Mouse (Mus musculus): ENCODE data around the gene Itprip.

Gene Itprip

DNA sequence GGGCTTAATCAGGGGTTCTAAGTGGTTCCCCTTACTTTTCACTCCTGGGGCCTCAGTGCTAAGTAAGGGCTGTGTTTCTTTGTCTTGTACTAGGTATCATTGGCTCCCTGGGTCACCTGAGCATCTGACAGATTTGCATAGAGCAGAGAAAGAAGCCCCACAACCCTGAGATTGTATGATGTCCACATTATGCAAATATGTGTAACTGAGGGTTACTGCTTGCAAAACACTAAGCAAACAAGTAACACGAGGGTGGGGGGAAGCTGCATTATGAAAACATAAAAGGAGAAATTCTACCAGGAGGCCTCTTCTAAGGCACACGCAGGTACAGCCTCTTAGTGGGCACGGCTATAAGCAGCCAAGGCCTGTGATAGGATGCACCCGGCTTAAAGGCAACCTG is 3.8 kb downstream of the Itprip start:
- no peak for DNase-seq (ENCODE audit: low spot score in 2 of 2)

DNA sequence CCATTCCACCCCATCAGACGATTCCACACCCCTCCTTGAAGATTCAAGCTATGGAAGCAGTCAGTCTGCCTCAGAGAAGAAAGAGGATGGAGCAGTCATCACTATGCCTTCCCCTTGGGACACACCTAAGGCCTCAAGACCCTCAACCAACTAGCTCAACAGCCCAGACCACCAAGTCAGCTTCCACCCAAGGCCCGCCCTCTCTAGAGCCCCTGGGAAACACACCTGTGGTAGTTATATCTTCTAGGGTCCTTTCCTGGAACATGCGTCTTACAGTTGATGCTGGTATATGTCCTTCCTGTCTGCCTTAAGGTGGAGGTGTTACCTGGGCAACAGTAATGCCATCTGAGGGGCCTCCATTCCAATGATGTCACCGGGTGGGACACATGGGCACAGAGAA is 4.9 kb downstream of the Itprip start:
- no peak for DNase-seq (ENCODE audit: low spot score in 2 of 2)

DNA sequence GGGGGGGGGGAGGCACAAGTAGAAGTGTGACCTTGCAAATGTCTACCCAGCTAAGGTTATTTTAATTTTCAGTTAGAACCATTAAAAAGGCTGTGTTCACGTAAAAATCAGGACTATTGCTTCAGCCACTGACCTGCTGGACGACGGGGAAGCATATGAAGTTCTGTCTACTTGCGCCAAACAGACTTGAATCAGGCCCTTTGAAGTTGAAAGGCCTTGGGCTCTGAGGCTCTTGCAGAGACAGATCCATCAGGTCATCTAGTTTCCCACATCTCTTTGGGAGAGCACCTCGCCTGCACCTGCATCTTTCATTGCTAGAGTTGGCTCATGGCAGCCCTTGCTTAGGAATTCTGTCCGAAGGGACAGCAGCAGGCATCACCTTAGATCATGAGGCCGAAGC is 5.8 kb downstream of the Itprip start:
- DNase-seq (ENCODE audit: low spot score in 2 of 2): no peak

DNA sequence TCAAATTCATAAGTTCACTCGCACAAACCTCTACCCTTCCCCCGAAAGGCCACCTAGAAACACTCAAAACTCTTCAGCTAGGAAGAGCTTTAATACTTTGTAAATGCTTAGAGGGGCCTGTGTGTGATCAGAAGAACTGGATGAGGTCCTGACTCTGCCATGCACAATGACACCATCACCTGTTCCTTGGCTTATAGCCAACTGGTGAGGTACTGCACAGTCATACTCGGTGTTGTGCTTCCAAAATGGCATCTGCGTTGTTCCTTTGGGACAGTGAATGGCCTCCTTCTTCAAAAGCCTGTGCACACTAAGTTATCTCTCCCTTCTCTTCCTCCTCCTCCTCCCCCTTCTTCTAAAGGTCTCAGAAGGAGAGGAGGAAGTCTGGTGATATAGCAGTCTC is 8.3 kb downstream of the Itprip start:
- no peak for DNase-seq (ENCODE audit: low spot score in 2 of 2)

DNA sequence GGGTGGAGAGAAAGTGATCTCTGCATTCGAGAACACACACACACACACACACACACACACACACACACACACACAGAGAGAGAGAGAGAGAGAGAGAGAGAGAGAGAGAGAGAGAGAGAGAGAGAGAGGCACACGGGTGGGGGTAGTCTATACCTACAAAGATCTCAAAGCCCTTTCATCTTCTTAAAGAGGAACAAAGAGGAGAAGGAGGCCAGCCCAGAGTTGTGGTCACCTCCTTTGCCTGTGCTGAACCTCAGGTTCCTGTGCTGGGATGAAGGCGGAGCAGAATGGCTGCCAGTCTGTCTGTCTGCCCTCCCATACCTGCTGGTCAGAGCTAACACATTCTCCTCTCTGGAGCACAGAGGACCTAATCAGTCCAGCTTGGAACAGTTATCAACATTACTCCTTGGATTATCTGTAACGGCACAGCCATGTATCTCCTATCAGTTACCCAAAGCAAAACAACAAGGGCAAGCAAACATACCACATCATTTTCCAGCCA is 8.9 kb downstream of the Itprip start:
- no peak for DNase-seq (ENCODE audit: low spot score in 2 of 2)

DNA sequence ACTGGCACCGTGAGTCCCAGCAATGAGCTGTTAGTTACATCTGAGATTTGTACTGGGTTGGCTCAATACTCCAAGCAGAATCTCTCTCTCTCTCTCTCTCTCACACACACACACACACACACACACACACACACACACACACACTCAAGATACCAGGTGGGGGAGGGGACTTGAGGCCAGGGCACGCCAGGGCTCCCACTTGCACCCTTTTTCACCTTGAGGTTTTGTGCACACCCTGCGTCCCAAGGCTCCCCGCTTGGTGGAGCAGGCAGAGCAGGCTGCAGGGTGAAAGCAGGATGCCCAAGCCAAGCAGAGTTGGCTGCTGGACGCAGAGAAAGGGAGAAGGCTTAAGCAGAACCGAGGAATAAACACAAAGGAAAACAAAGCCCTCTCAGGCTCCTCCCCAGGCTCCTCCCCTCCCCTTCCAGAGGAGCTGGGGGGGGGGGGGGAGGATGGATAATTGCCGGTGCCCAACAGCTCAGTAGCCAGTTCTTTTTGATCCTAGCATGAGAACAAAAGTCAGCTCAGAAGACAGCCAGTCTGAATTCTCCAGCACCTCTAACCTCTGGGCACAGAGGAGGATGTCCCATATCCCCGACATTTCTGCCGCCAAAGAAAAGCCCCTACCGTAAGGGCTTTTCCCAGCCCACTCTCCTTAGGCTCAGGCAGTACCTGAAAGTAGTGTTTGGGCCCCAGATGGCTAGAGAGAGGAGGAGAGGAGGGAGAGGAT is 9.5 kb downstream of the Itprip start:
- DNase-seq (ENCODE audit: low spot score in 2 of 2): no peak

DNA sequence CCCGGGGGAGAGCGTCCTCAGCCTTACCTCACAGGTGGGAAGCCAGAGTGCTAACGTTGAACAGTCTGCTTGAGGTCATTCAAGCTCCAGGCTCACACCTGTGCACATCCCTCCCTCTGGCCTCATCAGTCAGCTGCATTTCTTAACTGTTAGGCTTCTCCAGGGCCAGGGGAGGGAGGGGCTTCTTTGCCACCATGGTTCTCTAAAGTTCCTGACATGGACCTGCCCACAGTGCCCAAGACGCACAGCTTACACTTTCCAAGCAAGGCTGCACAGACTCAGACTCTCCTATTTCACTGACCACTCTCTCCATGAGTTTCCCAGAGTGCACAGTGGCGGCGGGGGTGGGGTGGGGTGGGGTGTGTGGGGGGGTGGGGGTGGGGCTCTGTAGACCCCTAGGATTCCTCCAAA is 10.1 kb downstream of the Itprip start:
- no peak for DNase-seq (ENCODE audit: low spot score in 2 of 2)

DNA sequence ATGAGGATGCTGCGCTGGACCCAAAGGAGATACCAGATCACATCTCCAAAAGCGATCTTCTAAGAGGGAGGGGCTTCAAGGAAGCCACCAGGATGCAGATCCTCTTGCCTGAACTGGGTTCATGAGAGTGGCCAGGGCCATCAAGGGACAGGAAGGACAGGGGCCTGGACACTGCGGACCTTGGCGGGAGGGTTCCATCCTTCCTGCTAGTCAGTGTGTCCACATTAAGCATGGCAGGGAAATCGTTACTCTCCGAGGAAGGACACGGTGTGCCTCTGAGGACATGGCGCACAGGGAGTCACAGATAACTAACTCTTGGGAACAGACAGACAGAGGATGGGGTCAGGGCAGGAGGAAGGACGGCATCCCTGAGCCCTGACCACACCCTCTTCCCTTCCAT is 11.5 kb downstream of the Itprip start:
- DNase-seq (ENCODE audit: low spot score in 2 of 2): no peak

DNA sequence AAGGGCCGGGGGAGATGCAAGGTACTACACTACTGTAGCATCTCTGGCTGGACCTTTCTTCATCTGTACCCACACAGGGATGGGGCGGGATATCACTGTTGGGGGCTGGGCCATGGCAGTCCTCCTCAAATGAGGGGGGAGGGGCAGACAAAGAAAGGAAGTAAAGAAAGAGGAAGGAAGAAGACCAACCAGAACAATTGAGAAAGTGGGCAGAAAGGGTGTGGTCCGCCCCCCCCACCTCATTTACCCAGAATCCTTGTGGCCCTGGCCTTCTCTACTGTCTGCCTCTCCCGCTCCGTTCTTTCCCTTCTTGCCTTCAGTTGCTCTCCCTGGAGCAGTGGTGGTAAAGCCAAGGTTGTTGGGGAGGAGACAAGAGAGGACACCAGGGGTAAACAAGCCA is 13.5 kb downstream of the Itprip start:
- no peak for DNase-seq (ENCODE audit: low spot score in 2 of 2)

DNA sequence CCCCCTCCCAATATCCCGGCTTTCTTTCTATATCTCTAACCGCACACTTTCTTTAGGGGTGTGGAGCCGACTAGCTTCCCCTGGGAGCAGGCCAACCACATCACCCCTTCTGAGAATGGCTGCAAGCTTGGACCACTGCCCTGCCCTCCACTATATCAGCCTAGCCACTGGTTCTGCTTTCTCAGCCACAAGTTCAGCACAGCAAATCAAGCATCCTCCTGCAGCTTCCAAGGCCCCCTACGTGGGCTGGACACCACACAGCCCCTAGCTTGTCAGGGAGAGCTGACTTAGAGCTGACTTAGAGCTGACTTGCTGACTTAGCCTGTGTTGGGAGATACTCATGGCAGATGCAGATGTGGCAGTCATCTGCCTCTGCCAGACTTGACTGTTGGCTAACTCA is 14.0 kb downstream of the Itprip start:
- DNase-seq (ENCODE audit: low spot score in 2 of 2): no peak

DNA sequence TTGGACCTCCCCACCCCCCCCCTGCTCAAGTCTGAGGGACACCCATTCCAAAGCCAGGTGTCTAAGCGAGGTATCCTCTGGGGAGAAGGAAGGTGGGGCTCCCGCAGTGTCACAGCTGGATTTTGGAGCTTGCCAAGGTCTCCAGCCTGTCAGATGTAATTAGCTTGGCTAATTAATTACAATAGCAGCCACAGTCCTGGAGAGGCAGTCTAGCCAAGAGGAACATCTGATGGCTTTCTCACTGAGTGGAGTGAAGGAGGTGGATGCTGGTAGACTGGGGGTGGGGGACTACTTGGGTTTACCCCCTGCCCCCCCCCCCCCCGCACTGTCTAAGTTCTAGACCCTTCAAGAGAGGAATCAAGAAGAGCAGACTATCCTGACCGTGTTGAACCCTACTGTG is 15.4 kb downstream of the Itprip start:
- no peak for DNase-seq (ENCODE audit: low spot score in 2 of 2)

DNA sequence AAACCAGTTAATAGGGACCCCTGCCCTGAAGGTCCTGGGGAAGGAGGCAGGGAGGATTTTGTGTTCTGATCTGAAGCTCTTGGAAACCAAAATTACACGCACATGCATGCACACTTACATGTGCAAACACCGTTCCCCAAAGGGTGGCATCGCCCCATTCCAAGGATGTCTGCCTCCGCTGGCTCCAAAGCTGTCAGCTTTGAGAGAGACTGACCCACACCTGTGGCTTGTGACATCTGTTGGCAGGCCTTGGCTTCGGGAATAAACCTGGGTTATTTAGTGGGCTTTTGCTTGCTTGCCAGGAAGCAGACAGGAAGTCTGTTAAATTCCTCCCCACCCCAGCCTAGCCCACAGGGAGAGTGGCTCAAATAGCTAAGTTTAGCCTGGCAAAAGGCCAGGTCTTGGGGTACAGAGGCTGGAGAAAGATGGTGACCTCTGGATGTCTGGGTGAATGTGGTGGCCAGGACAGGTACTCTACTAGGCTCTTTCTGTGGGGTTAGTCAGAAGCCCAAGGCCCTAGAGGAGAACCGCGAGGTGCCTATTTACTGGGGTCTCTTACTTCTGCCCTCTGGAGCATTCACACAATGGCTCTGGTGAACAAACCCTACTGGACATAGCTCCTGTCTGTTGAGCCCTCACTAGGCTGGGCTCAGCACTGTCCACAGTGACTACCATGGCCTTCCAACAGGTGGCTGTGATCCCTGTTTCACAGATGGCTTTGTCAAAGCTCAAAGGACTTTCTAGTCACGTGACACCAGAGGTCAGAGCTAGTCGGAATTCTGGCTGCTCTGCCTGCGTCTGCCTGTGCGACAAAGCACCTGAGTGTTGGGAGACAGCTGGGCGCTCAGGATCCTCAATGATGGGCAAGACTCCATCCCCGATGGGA is 16.5 kb downstream of the Itprip start:
- no peak for DNase-seq (ENCODE audit: low spot score in 2 of 2)

DNA sequence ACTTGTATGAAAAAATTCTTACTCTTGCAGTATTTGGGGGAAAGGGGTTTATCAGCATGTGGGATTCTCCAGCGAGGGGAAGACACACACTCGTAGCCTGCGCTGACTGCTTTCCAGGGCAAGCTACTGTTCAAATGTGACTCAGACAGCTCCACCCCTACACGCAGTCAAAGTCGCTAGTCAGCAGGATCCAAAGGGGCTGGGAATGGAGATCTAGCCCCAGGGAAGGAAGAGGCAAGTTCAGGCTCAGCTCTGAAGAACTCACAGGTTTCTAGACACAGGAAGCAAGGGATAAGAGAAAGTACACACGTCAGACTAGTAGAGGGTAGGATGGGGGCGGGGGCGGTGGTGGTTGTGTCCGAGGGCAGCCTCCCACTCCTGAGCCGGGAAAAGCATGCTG is 18.5 kb downstream of the Itprip start:
- no peak for DNase-seq (ENCODE audit: low spot score in 2 of 2)

DNA sequence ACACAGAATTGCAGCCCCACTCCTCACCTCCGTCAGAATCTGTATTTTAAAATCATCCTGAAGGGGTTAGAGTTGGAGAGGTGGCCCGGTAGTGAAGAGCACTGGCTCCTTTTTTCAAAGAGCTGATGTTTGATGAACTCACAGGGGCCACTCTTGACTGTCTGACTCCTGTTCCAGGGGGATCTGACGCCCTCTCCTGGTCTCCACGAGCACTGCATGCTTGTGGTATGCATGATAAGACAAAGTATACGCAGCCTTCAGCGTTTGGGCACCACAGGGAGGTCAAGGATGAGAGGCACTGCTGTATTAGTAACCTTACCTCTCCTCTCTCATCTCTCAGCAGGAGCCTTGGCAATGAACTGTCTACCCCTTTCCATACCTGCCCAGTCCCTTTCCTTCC is 19.1 kb downstream of the Itprip start:
- no peak for DNase-seq (ENCODE audit: low spot score in 2 of 2)

DNA sequence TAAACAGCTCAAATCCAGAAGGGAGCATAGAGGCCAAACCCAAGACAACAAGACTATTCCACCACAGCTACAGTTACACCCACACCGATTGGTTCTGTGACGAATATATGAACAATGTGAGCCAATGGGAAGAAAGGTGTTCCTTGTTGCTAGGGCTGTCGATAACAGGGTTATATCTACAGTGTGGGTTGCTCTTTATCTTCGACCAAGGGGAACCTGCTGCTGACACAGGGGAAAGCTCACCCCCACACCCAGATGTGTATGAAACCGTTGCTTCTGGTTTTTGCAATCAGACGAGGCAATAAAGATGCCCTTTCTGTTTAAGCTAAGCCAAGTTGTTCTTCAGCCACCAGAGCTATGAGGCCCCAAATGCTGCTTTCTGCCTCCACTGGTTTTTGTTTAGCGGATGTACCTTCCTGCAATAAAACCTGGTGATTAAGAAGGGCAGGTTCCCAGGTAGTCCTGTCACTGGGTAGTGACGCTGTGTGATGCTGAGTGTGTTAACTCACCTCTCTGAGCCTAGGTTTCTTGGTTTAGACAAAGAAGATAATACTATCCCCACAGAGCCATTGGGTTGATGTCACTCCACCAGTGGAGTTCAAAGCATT is 20.5 kb downstream of the Itprip start:
- no peak for DNase-seq (ENCODE audit: low spot score in 2 of 2)

DNA sequence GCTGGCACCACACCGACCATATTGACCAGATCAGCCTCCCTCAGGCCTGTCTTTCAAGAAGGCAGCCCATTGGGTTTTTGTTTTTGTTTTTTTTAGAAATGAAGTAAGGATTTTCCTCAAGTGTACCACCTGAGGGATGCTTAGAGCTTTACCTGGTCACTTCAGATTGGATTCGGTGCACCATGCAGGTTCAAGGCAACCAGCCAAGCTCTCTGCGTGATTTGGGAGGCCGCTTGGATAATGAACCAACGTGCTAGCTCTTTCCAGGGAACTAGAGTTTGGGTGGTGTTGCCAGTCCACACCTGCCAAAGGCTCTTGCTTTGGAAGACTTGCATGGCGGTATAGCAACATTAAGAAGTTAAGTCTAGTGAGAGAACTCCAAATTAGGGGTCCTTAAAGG is 26.0 kb downstream of the Itprip start:
- DNase-seq (ENCODE audit: low spot score in 2 of 2): no peak

DNA sequence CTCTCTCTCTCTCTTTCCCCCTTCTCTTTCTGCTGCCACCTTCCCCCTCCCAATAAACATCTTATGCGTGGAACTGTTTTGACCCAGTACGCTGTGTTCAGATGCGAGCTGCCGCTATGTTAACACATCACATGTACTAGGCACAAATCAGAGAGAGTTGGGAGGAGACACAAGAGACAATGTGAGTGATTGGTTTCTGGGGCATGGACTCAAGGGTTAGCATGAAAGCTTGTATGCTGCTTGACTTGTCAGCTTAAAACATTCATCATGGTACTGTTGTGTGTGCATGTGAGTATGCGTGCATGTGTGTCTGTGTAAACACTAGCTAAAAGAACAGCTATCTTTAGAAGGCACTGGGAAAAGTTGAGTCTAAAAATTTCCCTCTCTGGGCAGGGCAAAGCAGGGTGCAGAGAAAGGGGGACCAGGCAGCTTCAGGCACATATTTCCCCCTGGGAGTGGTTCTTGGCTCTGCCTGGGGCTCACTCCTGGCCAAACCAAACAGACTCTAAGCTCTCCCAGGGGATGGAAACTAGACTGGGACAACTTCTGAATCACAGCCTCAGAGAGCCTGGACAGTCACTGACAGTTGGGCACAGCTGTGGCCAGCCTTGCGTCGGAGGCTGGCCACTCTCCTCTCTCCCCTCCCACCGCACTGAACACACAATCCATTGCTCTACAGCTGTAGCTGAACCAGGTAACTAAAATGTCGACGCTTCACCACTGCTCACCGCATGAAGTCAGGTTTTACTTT is 27.4 kb downstream of the Itprip start:
- no peak for DNase-seq (ENCODE audit: low spot score in 2 of 2)

DNA sequence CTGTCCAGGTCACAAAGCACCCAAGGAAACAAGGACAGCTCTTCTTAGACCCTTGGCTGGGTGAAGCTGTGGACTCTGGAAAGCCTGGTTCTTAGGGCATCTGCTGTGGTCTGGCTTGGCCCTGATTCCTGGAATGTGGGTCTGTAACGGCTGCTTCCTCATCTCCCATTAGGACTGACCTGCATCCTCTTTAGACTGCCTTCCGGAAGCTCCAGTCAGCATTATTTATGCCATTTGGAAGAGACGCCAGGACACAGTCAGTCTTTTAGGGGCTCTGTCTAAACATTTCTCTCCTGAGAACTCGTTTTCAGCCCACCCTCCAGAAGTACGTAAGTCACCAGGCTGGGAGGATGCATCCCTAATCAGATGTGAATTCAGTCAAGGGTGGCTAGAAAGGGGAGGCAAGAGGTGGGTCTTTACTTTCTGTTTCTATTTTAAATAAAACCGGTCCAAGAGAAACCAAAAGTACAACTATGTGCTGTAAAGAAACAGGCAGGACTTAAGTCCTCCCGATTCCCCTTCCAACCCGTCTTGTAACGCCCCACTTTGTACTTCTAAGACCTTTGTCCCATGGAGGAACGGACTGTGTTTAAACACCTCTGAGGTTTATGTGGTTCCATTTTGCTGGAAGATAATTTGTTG is 28.5 kb downstream of the Itprip start:
- DNase-seq (ENCODE audit: low spot score in 2 of 2): no peak

DNA sequence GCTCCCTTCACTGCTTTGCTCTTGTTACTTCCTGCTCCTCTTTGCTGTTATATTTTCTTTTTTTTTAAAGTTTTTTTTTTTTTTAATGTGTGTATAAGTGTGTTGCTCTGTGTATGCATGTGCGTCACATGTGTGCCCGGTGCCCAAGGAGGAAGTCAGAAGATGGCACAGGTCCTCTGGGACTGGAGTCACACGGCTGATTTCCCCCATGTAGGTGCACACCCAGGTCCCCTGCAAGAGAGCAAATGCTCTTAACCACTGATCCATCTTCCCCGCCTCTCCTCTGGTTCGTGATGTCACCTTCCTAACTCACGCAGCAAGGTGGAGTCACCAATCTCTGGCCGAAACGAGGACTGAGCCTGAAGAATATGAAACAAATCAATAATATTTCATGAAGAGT is 31.1 kb downstream of the Itprip start:
- DNase-seq (ENCODE audit: low spot score in 2 of 2): peak in 1 of 2 experiments; percentile 36

DNA sequence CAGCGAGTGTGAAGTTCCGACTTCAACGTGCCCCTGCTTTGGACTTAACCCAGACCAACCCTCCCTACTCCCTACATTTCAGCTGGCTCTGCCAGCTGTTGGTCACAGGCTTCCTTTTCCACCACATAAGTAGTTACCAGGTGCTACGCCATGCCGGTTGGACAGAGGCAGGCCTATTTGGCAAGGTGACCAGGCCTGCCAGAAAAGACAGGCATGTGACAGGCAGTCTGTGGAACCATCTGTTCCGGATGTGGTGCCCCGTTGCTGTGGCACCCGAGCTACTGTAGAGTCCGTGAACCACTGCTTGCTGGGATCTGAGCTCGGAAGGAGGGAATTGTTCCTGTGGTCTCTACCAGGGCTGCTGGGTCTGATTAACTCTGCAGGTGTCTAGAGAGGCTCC is 31.7 kb downstream of the Itprip start:
- DNase-seq (ENCODE audit: low spot score in 2 of 2): no peak

DNA sequence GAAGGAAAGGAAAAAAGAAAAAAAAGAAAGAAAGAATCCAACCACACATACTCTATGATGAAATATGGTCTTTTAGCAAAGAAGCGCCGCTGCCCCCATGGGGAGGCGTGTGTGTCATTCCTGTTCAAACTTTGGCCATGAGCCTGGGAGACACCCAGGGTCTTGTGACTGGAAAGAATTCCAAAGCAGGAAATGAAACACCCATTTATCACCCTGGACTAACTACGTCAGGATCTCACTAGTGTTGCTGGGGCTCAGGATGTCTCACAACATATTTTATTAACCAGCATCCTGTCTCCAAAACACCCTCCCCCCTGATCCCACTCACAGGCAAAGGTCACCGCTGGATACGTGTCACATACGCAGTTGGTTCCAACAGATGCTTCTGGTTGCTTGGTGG is 32.5 kb downstream of the Itprip start:
- DNase-seq (ENCODE audit: low spot score in 2 of 2): no peak

All from spleen, postnatal 14 days (tissue).